Mouse (Mus musculus) ES-CJ7 (cell line): ENCODE data around the gene Med23.

Source experiments
- DNase-seq: peaks from one replicate; pipeline ENCODE4 v3.0.0; 2011; ENCODE audit warnings: low read depth, low spot score

The Med23 gene

DNA sequence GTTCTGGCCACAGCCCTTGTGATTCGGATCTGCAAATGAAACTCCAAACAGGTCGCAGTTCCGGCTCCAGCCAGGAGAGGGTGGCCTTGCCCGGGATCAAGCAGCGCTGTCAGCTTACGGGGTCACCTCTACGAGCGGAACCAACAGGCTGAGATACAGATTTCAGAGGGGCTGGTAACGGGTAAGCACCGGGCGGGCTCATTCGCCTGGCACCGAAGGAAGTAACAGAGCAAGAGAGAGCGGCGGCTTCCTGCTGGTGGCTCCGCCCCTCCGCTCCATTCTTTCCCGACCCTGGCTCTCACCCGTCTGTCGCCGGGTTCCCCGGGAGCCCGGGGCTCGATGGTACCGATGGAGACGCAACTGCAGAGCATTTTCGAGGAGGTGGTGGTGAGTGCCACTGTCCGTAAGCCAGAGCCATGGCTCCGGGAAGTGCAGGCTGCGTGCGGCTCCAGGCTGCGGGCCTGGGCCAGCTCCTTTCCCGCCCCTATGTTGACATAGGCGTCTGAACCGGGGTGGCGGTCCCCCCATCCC is at the start of gene Med23:
Med23 (plus strand) TSS at position 227 of the 531 bp plus-strand sequence.
- peak; percentile 98 for DNase-seq

DNA sequence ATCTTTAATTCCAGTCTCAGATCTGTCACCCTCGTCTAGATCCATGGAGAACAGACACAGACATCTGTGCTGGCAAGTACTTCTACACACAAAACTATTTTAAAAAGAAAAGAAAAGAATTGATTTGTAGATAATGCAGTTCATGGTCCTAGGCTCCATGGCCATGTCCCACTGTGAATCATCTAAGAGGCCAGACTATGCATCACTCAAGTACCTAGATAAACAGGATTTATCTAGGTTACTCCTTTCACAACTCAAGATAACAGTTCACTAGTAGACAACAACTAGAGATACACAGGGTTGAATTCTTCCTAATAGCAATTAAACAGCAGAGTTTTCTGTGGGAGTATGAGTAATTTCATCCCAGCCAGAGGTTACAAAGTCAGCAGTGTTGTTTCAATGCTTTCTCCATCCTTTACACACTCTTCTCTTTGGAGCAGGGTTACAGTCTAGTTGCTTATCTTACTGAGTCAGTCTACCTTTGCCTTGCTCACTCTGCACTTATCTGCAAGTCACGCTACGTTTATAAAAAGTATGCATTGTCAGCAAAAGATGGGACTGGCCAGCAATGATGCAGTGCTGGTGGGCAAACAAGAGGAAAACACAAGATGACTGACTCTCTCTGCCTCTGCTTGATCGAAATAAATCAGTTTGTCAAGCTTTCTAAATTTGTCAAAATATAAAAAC is 47.7 kb upstream of the Med23 start:
- DNase-seq = no peak

DNA sequence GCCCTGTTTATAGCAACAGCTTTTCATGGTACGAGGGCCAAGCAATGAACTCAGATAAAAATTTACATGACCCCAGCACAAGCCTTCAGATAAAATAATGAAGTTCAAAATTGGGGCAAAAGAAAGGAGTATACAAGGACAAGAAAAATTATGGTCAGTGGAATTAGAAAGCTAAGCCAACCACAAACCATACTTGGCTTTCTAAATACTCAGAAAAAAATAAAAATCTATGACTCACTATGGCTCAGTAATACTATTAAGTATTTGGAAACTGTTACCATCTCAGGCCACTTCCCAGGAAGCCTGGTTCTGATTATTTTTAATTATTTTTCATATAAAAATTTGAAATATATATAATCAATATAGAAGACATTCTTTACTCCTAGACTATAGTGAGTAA is 46.9 kb upstream of the Med23 start:
- DNase-seq = no peak

DNA sequence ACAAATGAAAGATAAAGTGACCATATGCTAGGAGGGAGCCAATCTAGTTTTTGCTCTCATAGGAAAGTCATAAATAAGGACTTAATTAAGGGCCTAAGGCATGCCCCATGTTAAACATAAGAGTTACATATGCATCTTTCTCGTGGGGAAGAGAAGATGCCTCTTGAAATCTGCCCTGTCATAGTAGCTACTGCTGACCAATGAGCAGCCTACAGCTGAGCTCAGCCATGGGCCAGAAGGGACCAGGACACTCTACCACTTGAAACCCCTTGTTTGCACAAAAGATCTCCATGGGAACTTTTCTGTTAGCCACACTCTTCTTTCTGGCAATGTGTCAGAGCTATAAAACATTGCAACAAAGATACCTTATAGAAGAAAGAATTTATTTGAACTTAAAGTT is 46.5 kb upstream of the Med23 start:
- no peak for DNase-seq

DNA sequence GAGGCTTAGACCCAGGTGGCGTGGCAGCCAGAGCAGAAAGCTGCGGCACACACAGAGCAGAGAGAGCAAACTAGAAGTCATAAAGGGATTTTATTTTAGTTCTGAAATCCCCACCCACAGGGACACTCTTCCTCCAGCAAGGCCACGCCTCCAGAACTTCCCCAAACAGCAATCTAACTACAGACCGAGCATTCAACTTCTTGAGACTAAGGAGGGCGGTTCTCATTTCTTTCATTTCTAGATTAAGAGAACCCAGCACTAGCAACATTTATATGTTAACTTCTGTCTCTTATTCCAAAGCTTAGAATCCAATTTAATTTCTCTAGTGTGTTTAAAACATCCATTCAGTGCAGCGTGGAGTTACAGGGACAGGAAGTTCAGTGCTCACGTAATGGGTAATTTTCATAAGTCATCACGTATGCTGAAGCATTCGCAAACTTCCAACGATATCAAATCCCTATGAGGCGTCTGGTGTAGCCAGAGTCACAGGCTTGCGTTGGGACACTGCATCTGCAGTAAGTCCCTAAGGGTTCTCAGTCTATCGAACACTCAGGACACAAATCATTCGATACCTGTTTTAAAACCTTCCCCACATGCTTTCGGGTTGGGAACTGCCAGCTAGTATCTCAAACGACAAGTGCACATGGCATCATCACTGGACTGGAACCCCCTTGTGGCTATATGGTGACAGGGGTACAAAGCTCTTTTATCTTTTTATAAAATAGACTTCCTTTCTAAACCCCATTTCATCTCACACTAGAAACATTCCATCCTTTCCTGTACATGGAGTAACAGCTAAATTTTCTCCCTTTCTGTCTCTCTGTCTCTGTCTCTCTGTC is 45.9 kb upstream of the Med23 start:
- no peak for DNase-seq

DNA sequence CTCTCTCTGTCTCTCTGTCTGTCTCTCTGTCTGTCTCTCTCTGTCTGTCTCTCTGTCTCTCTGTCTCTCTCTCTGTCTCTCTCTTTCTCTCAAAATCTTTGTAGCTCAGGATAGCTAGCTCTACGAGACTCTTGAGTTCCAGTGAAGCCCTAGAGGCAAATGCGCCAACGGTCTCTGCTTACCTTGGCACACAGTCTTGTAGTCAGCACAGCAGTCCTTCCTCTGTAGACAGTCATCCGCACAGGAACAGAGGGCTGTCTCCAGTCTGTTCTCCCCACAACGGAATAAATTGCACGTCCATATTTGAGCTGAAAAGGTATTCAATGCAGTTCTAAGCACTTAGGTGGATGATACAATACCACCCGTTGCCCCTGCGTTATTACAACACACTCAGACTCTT is 45.2 kb upstream of the Med23 start:
- DNase-seq = no peak

DNA sequence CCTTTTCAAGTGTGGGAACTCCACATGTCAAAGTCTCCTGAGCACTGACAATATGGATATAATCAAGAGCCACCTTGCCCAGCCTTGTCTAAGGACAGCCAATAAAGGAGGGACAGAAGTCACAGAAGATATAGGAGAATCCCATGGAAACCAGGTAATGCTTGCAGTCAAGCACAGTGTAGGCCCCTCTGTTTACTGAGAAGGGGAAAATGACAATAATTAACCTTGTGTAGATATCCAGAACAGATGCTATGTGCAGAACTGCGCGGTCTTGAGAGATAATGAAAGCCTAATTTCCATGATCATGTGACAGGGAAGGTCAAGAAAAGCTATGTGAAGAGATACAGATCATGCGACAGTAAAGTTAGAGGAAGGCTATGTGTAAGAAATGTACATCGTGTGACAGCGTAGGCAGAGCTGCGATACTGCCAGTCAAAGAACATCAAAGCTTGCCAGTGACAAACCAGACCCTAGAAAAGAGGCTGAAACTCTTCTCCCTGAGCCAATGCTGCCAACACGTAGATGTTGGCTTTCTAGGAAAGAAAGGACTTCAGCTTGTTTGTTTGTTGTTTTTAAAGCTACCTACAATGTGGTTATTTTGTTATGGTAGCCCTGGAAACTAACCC is 44.2 kb upstream of the Med23 start:
- DNase-seq = no peak

DNA sequence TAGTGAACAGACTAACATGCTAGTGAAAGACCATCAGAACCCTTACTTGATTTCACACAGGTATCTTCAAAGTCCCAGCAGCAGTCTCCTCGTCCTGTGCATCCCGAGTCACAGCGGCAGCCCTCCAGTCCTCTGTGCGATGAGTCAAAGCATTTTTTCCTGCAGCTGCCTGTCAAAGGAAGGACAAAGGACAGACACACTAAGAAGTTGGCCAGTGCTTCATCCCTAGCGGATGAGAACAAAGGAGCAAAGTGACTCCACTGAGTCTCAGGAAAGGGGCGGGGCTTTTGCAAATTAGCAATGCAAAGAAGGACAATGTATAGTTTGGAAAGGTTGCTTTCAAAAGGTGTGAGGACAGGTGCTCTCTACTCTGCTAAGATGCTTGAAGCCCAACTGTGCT is 43.7 kb upstream of the Med23 start:
- DNase-seq = peak; percentile 86

DNA sequence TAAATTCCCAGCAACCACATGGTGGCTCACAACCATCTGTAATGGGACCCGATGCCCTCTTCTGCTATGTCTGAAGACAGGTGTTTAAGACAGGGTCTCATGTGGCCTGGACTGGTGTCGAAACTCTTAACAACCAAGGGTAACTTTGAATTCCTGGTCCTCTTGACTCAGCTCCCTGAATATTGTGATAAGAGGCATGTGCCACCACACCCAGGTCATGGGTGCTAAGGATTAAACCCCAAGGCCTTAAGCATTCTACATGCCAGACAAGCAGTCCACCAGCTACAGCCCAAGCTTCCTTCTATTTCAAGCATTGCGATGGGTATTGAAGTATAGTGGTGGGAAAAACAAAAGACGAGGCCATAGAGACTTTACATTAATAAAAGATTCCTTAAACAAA is 41.6 kb upstream of the Med23 start:
- DNase-seq = no peak

DNA sequence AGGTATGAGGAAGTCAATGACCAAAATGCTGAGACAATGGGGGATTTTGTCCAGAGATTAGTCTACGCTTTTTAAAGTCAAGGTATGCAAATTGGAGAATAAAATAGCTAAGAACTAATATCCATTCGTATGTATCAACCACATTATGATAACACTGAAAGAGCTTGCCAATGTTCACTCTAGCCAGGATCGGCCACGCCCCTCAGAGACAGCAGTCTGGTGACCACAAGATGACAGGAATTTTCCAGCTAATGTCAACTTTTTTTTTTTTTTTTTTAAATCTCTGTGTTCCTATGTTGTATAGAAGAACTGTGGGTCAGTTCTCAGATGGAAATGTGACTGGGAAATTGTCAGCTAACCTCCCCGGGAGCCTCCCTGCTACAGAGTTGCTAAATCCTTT is 39.3 kb upstream of the Med23 start:
- DNase-seq = peak; percentile 1

DNA sequence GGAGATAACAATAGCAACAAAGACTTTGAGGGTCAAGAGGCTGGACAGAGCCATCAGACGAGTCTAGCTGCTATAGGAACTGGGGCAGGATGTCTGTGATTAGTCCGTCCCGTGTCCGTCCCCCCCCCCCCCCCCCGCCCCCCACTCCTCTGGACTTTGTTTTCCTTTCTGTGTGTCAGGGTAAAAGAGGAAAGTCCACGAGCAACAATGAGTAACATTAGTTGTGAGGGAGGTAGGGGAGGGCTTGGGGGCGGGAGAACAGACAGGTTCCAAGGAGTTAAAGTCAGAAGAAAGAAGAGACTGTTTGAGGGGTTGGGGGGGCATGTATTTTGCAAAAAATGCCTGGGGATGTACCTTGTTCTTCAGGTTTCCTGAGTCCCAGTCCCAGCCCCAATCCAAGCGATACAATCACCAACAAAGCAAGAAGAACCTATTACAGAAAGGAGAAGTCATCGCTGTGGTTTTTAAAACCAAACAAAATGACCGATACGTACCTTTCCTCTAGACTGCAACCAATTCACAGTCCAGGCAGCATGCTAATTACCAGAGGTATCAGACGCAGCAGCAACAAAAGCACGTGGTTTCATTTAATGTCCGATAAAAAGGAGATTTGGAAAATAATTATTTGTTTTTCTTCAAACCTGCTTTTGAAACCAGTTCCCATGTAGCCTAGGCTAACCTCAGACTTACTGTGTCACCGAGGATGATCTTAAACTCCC is 38.2 kb upstream of the Med23 start:
- peak; percentile 1 for DNase-seq

DNA sequence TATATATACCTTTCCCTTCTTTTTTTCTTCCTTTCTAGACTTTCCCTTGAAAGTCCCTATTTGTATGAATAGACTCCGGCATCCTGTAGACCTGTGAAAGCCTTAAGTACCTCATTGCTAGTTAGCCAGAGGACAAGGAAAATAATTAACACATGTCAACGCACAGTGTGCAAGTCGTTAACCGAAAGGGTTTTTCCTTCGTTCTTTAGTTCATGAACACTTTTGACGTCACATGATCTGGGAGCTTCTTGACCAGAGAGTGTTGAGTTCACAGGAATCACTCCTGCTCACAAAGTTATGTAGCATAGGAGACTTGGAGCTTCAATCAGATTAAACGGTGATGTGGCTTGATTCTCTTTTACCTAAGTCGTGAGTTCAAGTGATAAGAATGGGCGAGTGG is 37.5 kb upstream of the Med23 start:
- DNase-seq = peak; percentile 1

DNA sequence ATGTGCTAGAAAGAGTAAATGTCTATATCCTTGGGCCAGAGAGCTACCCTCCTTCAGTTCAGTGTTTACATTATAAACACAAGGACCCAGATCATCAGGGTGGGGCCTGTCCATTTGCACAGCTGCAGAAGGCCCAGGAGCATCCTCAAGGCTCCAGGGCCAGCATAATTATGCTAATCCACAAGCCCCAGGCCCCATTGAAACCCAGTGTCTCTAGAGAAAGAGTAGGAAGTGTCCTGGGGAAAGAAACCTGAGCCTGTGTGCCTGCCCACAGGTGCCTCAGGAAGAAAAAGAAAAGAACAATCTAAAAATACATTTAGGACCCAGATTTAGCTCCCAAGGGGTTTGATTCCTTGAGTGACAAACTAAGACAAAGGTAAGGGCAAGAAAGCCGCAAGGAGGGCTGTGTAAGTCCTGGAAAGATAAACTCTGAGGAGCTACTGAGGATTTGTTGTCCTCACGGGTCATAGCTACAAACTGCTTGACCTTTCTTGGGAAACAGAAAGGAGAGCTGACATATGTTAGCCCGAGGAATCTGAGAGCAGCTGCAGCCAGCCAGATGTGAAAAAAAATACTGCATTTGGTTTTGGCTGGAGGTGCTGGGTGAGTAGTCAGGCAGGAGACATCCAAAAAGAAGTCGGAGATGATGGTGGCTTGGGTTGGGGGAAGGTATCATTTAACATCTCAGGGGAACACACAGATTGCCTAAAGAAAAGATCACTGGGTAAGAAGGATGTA is 35.0 kb upstream of the Med23 start:
- DNase-seq = peak; percentile 84

DNA sequence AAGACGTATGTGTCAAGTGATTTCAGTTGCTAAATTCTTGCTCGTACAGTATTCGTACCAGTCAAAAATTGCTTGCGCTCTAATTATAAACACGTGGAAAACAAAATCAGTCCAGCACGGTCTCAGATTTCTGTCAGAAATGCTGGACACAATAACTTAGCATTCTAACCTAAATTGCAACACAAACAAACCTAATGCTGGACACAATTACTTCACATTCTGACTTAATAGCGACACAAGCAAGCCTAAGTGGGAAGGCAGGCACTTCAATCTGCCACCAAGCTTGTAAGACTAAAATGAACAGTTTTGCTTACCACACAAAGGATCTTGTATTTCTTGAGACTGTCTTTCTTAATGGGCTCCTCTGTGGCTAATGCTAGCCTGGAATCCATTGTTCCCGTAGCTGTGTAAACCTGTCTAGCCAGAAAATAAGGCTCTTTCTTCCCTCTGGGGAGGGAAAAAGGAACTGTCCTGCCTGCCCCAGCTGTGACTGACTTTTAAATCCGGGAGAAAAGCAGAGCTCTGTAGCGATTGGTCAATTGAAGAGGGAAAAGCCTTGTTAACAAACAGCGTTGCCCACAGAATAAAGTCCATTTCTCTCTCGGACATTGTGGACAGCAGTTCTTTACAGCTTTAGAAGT is 34.0 kb upstream of the Med23 start:
- DNase-seq = peak; percentile 5

DNA sequence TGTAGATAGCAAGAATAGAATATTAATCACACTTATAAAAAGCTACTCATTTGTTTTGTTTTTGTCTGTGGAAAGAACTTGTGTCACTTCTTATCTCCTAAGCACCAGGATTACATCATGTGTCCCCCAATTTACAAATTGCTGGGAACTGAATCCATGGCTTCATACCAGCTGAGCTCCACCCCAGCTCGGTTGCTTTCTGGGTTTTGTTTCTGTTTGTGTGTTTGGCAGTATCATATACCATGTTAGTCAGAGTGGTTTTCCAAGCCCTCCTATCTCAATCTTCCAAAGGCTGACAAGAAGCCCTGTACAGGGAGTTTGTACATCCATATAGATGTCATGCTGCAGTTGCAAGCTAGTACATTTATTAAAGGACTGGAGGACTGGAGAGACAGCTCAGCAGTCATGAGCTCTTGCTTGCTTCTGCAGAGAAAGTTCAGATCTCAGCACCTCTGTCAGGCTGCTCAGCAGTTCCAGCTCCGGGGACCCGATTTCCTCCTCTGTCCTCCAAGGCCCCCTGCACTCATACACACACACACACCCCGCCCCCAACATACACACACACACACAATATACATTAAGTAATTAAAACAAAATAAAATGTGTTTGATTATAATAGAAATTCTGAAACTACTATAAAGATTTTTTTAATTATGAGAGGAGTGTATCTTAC is 33.3 kb upstream of the Med23 start:
- peak; percentile 1 for DNase-seq

DNA sequence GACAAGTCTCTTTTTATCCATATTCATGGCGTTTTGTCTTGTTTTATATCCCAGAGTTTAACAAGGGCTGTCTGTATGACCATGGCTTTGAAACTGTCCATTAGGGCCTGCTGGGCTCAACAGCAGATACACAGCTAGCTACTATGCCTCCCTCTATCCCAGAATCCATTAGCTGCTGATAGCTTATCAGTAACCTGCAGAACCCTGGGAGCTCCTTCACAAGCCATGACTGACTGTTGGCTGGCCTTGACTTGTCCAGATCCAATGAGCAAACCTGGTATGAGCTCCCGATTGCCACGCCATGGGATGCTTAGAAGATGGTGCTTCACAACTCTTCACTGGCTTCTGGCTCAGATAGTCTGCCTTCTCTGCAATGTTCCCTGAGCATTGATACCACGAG is 29.0 kb upstream of the Med23 start:
- peak; percentile 1 for DNase-seq

DNA sequence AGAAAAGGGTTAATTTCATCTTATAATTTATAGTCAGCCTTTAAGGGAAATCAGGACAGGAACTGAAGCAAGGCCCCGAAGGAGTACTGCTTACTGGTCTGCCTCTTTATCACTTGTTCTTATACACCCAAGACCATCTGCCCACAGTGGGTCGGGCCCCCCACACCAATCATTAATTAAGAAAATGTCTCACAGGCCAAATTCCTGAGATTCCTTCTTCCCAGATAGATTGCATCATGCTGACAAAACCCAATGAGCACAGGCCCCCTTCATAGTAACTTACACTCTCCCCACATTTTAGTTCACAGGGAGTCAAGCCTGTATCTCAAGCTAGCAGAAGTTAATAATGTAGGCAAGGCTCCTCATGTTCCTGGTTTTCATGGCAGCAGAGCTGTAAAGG is 27.8 kb upstream of the Med23 start:
- peak; percentile 7 for DNase-seq

DNA sequence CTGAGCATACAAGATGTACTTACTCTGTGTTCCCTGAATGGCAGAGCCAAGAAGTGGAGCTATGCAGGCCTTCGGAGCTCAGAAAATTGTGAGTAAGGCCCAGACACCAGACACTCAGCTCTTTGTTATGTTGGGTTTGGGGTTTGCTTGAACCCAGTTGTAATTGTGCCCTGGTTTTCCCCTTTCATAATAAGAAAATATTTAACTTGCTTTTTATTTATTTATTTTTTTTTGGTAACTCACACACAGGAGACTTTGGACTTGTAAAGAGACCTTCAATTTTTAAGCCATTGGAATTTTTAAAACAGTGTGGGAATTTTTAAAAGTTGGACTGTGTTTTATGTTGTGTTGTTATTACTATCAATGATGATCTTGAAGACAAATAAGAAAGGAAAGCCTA is 27.1 kb upstream of the Med23 start, which contains the start of gene Enpp3:
Enpp3 (minus strand) TSS at position 148 of the 400 bp plus-strand sequence.
- no peak for DNase-seq

DNA sequence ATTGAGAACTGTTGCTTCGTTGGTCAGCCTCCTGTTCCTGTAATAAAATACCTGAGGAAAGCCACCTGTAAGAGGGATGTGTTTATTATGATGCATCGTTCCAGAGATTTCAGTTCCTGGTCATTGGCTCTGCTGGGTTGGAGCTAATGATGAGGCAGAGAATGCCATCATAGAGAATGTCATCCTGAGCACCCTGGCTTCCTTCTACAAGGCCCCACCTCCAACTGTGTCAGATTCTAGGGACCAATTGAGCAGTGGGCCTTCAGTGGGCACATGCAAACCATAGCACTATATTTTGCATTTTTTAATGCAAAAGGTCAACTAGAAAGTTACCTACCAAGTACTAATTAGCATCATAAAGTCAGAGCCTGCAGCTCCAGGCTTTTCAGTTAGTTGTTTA is 6.6 kb upstream of the Med23 start:
- peak; percentile 66 for DNase-seq

DNA sequence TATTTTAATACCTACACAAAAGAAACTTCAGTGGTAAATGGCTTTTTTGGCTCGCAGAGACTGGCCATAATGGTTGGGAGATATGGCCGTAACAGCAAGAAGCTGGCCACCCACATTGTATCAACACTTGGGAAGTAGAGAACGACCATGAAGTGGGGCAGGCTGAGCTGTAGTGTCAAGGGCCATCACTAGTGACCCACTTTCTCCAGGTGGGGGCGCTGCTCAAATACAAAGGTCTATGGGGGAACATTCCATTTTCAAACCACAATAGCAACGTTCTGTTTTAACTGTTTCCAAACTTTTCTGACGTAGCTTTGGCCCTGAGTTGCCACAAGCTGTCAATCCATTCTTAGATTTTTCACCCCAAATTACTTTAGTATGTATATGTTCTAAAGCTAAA is 5.4 kb upstream of the Med23 start:
- peak; percentile 42 for DNase-seq
